Mouse (Mus musculus): ENCODE measurements around the gene Fgfr2. TPM values are rescaled to one million over a fixed set of nuclear protein-coding genes. Genes with fewer than 3 reads are reported as not detected.

The Fgfr2 gene
- polyA plus RNA-seq, 1 experiment from 2014 or later: 24.9 TPM

- no peak for ATAC-seq (replicated peaks; ENCODE audit: insufficient number of reproducible peaks, low FRiP score, low TSS enrichment)
- WGBS (ENCODE audit: insufficient replicate concordance): 68% methylated on average over 4 of the region's 4 CpGs
- no peaks in the 10 kb centered on the region for H3K27me3 ChIP-seq (ENCODE audit: control insufficient read depth, insufficient read depth, low read length)
- no peaks in the 10 kb centered on the region for H3K36me3 ChIP-seq (ENCODE audit: control insufficient read depth, insufficient read depth, low read length)
- H3K4me1 ChIP-seq (ENCODE audit: control insufficient read depth, insufficient read depth, low read length): peaks cover 7% of the 10 kb centered on the region; the same call in 1 of the 2 replicates
- H3K9me3 ChIP-seq (replicated peaks; ENCODE audit: control insufficient read depth, low read length): no peaks in the 10 kb centered on the region
- no peak overlapping the region for H3K27ac ChIP-seq (ENCODE audit: low read depth, low read length)
- no peak overlapping the region for H3K4me2 ChIP-seq
- no peak overlapping the region for H3K4me3 ChIP-seq (ENCODE audit: low read depth, low read length)
- H3K9ac ChIP-seq (ENCODE audit: low read depth, low read length): no peak overlapping the region
Observed at GRCm38 (mm10) chr7:132699165-132699564, 424.0 kb downstream of the Fgfr2 start.

- no peak overlapping the region for H3K9ac ChIP-seq (ENCODE audit: low read depth, low read length)
- no peak overlapping the region for H3K4me2 ChIP-seq
- ATAC-seq (replicated peaks; ENCODE audit: insufficient number of reproducible peaks, low FRiP score, low TSS enrichment): no peak
- no peaks in the 10 kb centered on the region for H3K9me3 ChIP-seq (replicated peaks; ENCODE audit: control insufficient read depth, low read length)
- no peaks in the 10 kb centered on the region for H3K36me3 ChIP-seq (ENCODE audit: control insufficient read depth, insufficient read depth, low read length)
- peaks cover 7% of the 10 kb centered on the region; the same call in 1 of the 2 replicates for H3K4me1 ChIP-seq (ENCODE audit: control insufficient read depth, insufficient read depth, low read length)
- H3K4me3 ChIP-seq (ENCODE audit: low read depth, low read length): no peak overlapping the region
- 83% methylated on average over 4 of the region's 4 CpGs for WGBS (ENCODE audit: insufficient replicate concordance)
- no peaks in the 10 kb centered on the region for H3K27me3 ChIP-seq (ENCODE audit: control insufficient read depth, insufficient read depth, low read length)
- H3K27ac ChIP-seq (ENCODE audit: low read depth, low read length): no peak overlapping the region
Observed at GRCm38 (mm10) chr7:132698737-132699136, 424.4 kb downstream of the Fgfr2 start.

- H3K27ac ChIP-seq (ENCODE audit: low read depth, low read length): no peak overlapping the region
- no peak overlapping the region for H3K4me2 ChIP-seq
- no peaks in the 10 kb centered on the region for H3K9me3 ChIP-seq (replicated peaks; ENCODE audit: control insufficient read depth, low read length)
- no peaks in the 10 kb centered on the region for H3K36me3 ChIP-seq (ENCODE audit: control insufficient read depth, insufficient read depth, low read length)
- no peak overlapping the region for H3K4me3 ChIP-seq (ENCODE audit: low read depth, low read length)
- ATAC-seq (replicated peaks; ENCODE audit: insufficient number of reproducible peaks, low FRiP score, low TSS enrichment): no peak
- WGBS (ENCODE audit: insufficient replicate concordance): 76% methylated on average over 8 of the region's 8 CpGs
- no peaks in the 10 kb centered on the region for H3K27me3 ChIP-seq (ENCODE audit: control insufficient read depth, insufficient read depth, low read length)
- H3K4me1 ChIP-seq (ENCODE audit: control insufficient read depth, insufficient read depth, low read length): peaks cover 7% of the 10 kb centered on the region; the same call in 1 of the 2 replicates
- no peak overlapping the region for H3K9ac ChIP-seq (ENCODE audit: low read depth, low read length)
Observed at GRCm38 (mm10) chr7:132697258-132697796, 425.8 kb downstream of the Fgfr2 start.

- no peak overlapping the region for H3K27ac ChIP-seq (ENCODE audit: low read depth, low read length)
- H3K4me3 ChIP-seq (ENCODE audit: low read depth, low read length): no peak overlapping the region
- WGBS (ENCODE audit: insufficient replicate concordance): 95% methylated on average over 2 of the region's 2 CpGs
- H3K36me3 ChIP-seq (ENCODE audit: control insufficient read depth, insufficient read depth, low read length): no peaks in the 10 kb centered on the region
- H3K9me3 ChIP-seq (replicated peaks; ENCODE audit: control insufficient read depth, low read length): no peaks in the 10 kb centered on the region
- H3K27me3 ChIP-seq (ENCODE audit: control insufficient read depth, insufficient read depth, low read length): no peaks in the 10 kb centered on the region
- no peak for ATAC-seq (replicated peaks; ENCODE audit: insufficient number of reproducible peaks, low FRiP score, low TSS enrichment)
- H3K4me2 ChIP-seq: no peak overlapping the region
- peaks cover 13% of the 10 kb centered on the region for H3K4me1 ChIP-seq (ENCODE audit: control insufficient read depth, insufficient read depth, low read length)
- H3K9ac ChIP-seq (ENCODE audit: low read depth, low read length): no peak overlapping the region
Observed at GRCm38 (mm10) chr7:132693561-132693960, 429.6 kb downstream of the Fgfr2 start.

- Histone ChIP-seq H3K27me3 (ENCODE audit: control insufficient read depth, insufficient read depth, low read length) (no peaks in the 10 kb centered on the region), H3K36me3 (ENCODE audit: control insufficient read depth, insufficient read depth, low read length) (no peaks in the 10 kb centered on the region), H3K4me1 (ENCODE audit: control insufficient read depth, insufficient read depth, low read length) (peaks cover 22% of the 10 kb centered on the region), H3K9me3 (replicated peaks; ENCODE audit: control insufficient read depth, low read length) (no peaks in the 10 kb centered on the region), H3K9ac (ENCODE audit: low read depth, low read length) (no peak overlapping the region), H3K27ac (ENCODE audit: low read depth, low read length) (no peak overlapping the region), H3K4me3 (ENCODE audit: low read depth, low read length) (no peak overlapping the region), H3K4me2 (no peak overlapping the region)
- ATAC-seq (replicated peaks; ENCODE audit: insufficient number of reproducible peaks, low FRiP score, low TSS enrichment): 0 out of 2 replicates have a peak, but pooled peaks have one; percentile 20
- WGBS (ENCODE audit: insufficient replicate concordance): 81% methylated on average over 9 of the region's 9 CpGs
Observed at GRCm38 (mm10) chr7:132692719-132693118, 430.4 kb downstream of the Fgfr2 start.

- Histone ChIP-seq H3K27me3 (ENCODE audit: control insufficient read depth, insufficient read depth, low read length) (no peaks in the 10 kb centered on the region), H3K27ac (ENCODE audit: low read depth, low read length) (no peak overlapping the region), H3K9me3 (replicated peaks; ENCODE audit: control insufficient read depth, low read length) (no peaks in the 10 kb centered on the region), H3K36me3 (ENCODE audit: control insufficient read depth, insufficient read depth, low read length) (no peaks in the 10 kb centered on the region), H3K4me3 (ENCODE audit: low read depth, low read length) (no peak overlapping the region), H3K9ac (ENCODE audit: low read depth, low read length) (no peak overlapping the region), H3K4me2 (no peak overlapping the region), H3K4me1 (ENCODE audit: control insufficient read depth, insufficient read depth, low read length) (peaks cover 35% of the 10 kb centered on the region)
- ATAC-seq (replicated peaks; ENCODE audit: insufficient number of reproducible peaks, low FRiP score, low TSS enrichment): no peak
- 80% methylated on average over 14 of the region's 14 CpGs for WGBS (ENCODE audit: insufficient replicate concordance)
Observed at GRCm38 (mm10) chr7:132690716-132691472, 432.3 kb downstream of the Fgfr2 start.

GRCm38 (mm10) chr7:132689722-132690121, 433.4 kb downstream of the Fgfr2 start:
- ATAC-seq (replicated peaks; ENCODE audit: insufficient number of reproducible peaks, low FRiP score, low TSS enrichment): no peak
- Histone ChIP-seq H3K36me3 (ENCODE audit: control insufficient read depth, insufficient read depth, low read length) (no peaks in the 10 kb centered on the region), H3K9me3 (replicated peaks; ENCODE audit: control insufficient read depth, low read length) (no peaks in the 10 kb centered on the region), H3K4me2 (no peak overlapping the region), H3K4me3 (ENCODE audit: low read depth, low read length) (no peak overlapping the region), H3K27me3 (ENCODE audit: control insufficient read depth, insufficient read depth, low read length) (no peaks in the 10 kb centered on the region), H3K4me1 (ENCODE audit: control insufficient read depth, insufficient read depth, low read length) (peaks cover 35% of the 10 kb centered on the region), H3K27ac (ENCODE audit: low read depth, low read length) (peak overlapping the region; percentile 71), H3K9ac (ENCODE audit: low read depth, low read length) (no peak overlapping the region)
- 45% methylated on average over 5 of the region's 5 CpGs for WGBS (ENCODE audit: insufficient replicate concordance)

- WGBS (ENCODE audit: insufficient replicate concordance): 40% methylated on average over 5 of the region's 5 CpGs
- H3K27me3 ChIP-seq (ENCODE audit: control insufficient read depth, insufficient read depth, low read length): no peaks in the 10 kb centered on the region
- no peak overlapping the region for H3K4me3 ChIP-seq (ENCODE audit: low read depth, low read length)
- H3K9me3 ChIP-seq (replicated peaks; ENCODE audit: control insufficient read depth, low read length): no peaks in the 10 kb centered on the region
- H3K27ac ChIP-seq (ENCODE audit: low read depth, low read length): peak overlapping the region; percentile 50; the same call in 1 of the 2 replicates
- no peak for ATAC-seq (replicated peaks; ENCODE audit: insufficient number of reproducible peaks, low FRiP score, low TSS enrichment)
- H3K4me1 ChIP-seq (ENCODE audit: control insufficient read depth, insufficient read depth, low read length): peaks cover 35% of the 10 kb centered on the region
- no peaks in the 10 kb centered on the region for H3K36me3 ChIP-seq (ENCODE audit: control insufficient read depth, insufficient read depth, low read length)
- no peak overlapping the region for H3K9ac ChIP-seq (ENCODE audit: low read depth, low read length)
- no peak overlapping the region for H3K4me2 ChIP-seq
Observed at GRCm38 (mm10) chr7:132688721-132689120, 434.4 kb downstream of the Fgfr2 start.

- no peak overlapping the region for H3K9ac ChIP-seq (ENCODE audit: low read depth, low read length)
- no peaks in the 10 kb centered on the region for H3K27me3 ChIP-seq (ENCODE audit: control insufficient read depth, insufficient read depth, low read length)
- H3K4me3 ChIP-seq (ENCODE audit: low read depth, low read length): no peak overlapping the region
- H3K36me3 ChIP-seq (ENCODE audit: control insufficient read depth, insufficient read depth, low read length): no peaks in the 10 kb centered on the region
- H3K9me3 ChIP-seq (replicated peaks; ENCODE audit: control insufficient read depth, low read length): no peaks in the 10 kb centered on the region
- peaks cover 35% of the 10 kb centered on the region for H3K4me1 ChIP-seq (ENCODE audit: control insufficient read depth, insufficient read depth, low read length)
- WGBS (ENCODE audit: insufficient replicate concordance): 51% methylated on average over 2 of the region's 2 CpGs
- no peak for ATAC-seq (replicated peaks; ENCODE audit: insufficient number of reproducible peaks, low FRiP score, low TSS enrichment)
- no peak overlapping the region for H3K27ac ChIP-seq (ENCODE audit: low read depth, low read length)
- no peak overlapping the region for H3K4me2 ChIP-seq
Observed at GRCm38 (mm10) chr7:132687897-132688296, 435.3 kb downstream of the Fgfr2 start.

Measured in heart, embryonic 11.5 days (tissue).